Mouse (Mus musculus) spleen, adult 2 months (tissue): ENCODE data around the gene Derl3. TPM values are rescaled to one million over a fixed set of nuclear protein-coding genes. Genes with fewer than 3 reads are reported as not detected.
"Not testable (repeated sequence)": the region's sequence is repeated elsewhere in the genome, so short reads cannot be mapped to it uniquely, and the experiment has no call there.

Experiments used
- DNase-seq, 2 experiments: peaks; one replicate each; pipeline versions ENCODE4 v3.0.0 to v3.0.0-alpha.2; 2012 to 2021; ENCODE audit warnings: low spot score in 2 of 2, low read depth in 1 of 2
- H3K27ac ChIP-seq: fragments of 200-500 bp; 2 replicates; pipeline ENCODE4 v1.5.1; 2012; ENCODE audit warnings: low read length, inconsistent platforms; ENCODE audit not compliant: insufficient read depth
- H3K27me3 ChIP-seq: fragments of 200-500 bp; 2 replicates; pipeline ENCODE4 v1.6.1; 2012; ENCODE audit warnings: mild to moderate bottlenecking, moderate library complexity, low read length, inconsistent platforms; ENCODE audit not compliant: control insufficient read depth, insufficient read depth
- H3K36me3 ChIP-seq: fragments of 200-500 bp; 2 replicates; pipeline ENCODE4 v1.6.1; 2012; ENCODE audit warnings: mild to moderate bottlenecking, low read length, inconsistent platforms; ENCODE audit not compliant: control insufficient read depth, insufficient read depth
- H3K4me1 ChIP-seq: fragments of 200-500 bp; 2 replicates; pipeline ENCODE4 v1.6.1; 2011; ENCODE audit warnings: inconsistent platforms; ENCODE audit not compliant: control insufficient read depth, insufficient read depth, insufficient read length
- H3K4me3 ChIP-seq: fragments of 200-500 bp; 2 replicates; pipeline ENCODE4 v1.5.1; 2011; ENCODE audit warnings: mild to moderate bottlenecking, inconsistent platforms; ENCODE audit not compliant: insufficient read depth, insufficient read length; ENCODE audit errors: extremely low read depth
- CTCF ChIP-seq: fragments of 200-500 bp; IDR thresholded peaks from 2 replicates; pipeline ENCODE4 v1.5.1; 2011; ENCODE audit warnings: mild to moderate bottlenecking, inconsistent platforms; ENCODE audit not compliant: insufficient read depth, insufficient read length, insufficient replicate concordance; ENCODE audit errors: extremely low read depth
- POLR2A ChIP-seq: fragments of 200-500 bp; IDR thresholded peaks from 2 replicates; pipeline ENCODE4 v1.6.1; 2011; ENCODE audit warnings: low read depth, low read length, inconsistent platforms
- WGBS: fragments of 180-500 bp; shearing (Covaris S2); methylation state at CpG from one replicate; pipeline ENCODE4 v1.1.7; 2018; 5-methylcytosine and 5-hydroxymethylcytosine counted together
- polyA plus RNA-seq: library from polyadenylated mRNA; depleted of rRNA; stranded (reverse); fragments of >200 nt; gene quantifications from 2 replicates; pipeline ENCODE4 v1.2.3, GENCODE M21; 2012

Gene Derl3
- polyA plus RNA-seq, 1 experiment = 67.3 TPM

DNA sequence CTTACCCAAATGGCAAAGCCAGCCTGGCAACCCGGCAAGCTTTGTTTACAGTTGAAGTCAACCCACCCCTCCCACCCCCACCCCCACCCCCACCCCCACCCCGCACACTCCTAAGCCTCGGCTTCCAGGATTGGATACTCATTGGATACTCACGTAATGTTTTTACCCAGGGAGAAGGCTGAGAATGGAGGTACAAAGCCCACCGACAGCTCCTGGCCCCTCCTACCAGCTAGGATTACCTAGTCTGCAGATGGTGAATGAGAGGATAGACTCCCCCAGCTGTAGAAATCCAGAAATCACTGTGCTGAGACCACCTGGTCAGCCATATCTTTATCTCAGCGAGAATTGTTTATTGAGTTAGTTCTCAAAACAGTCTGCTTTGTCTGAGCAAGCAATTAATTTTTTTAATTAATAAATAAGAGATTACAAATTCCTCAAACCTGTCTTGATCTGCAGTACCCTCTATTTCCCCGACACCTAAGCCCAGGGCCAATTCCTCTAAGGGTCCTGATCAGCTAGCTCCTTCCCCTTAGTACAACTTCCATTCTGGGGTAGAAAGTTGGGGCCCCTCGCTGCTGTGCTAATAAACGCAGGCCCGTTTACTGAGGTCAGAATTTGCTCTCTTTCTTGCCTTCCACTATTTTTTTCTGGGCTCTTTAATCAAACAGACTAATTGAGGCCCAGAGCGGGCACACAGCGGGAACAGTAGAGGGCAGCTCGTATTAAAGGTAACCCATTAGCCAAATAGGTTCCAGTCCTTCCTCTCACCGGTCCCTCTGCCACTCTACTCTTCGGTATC lies 10.6 kb upstream of the Derl3 start:
- TF ChIP-seq POLR2A = no peak
- no peak for TF ChIP-seq CTCF
- Histone ChIP-seq H3K4me3 (no peak overlapping the region), H3K4me1 (no peaks in the 10 kb centered on the region; the same call in 1 of the 2 replicates), H3K27ac (no peak overlapping the region), H3K27me3 (no peaks in the 10 kb centered on the region; the same call in 1 of the 2 replicates), H3K36me3 (no peaks in the 10 kb centered on the region)
- 46% methylated on average over 15 of the region's 15 CpGs for WGBS
- no peak for DNase-seq

DNA sequence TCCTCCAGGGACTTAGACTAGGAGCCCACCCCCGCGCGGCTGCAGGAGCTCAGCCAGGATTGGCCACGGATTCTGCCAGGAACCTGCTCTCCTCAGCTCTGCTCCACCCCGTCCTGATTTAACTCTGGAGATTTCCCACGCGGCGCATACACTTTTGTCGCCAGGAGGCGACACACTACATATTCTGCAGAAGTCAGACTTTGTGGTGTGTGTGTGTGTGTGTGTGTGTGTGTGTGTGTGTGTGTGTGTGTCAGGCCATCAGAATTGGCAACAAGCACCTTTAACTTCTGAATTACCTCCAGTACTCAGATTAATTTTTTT lies 10.0 kb upstream of the Derl3 start:
- Histone ChIP-seq H3K4me3 (no peak overlapping the region), H3K36me3 (no peaks in the 10 kb centered on the region), H3K27me3 (no peaks in the 10 kb centered on the region; the same call in 1 of the 2 replicates), H3K27ac (no peak overlapping the region), H3K4me1 (no peaks in the 10 kb centered on the region; the same call in 1 of the 2 replicates)
- TF ChIP-seq CTCF (peak; percentile 59; the same call in 1 of the 2 replicates), POLR2A (no peak)
- peak; percentile 57 to 66 for DNase-seq
- WGBS = 7% methylated on average over 10 of the region's 10 CpGs

DNA sequence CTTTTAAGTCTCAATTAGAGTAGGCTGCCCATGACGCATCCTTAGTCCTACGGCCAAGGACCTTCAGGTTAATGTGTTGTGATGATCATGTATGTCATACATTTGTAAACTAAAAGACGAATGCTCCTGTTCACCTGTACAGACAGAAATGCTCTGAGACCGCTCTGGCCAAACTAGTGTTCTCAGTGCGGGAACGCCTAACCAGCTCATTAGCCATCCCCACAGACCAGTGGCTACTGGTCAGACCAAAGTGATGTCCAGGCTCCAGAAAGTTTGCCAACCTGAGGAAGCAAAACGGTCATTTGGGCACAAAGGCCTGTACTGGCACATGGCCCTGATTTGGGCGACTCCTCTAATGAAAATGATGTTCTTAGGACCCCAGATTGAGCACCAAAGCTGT lies 8.5 kb upstream of the Derl3 start:
- Histone ChIP-seq H3K4me3 (no peak overlapping the region), H3K36me3 (no peaks in the 10 kb centered on the region), H3K27me3 (no peaks in the 10 kb centered on the region; the same call in 1 of the 2 replicates), H3K27ac (no peak overlapping the region), H3K4me1 (no peaks in the 10 kb centered on the region; the same call in 1 of the 2 replicates)
- TF ChIP-seq POLR2A = no peak
- TF ChIP-seq CTCF = no peak
- WGBS = 92% methylated on average over 8 of the region's 8 CpGs
- no peak for DNase-seq

DNA sequence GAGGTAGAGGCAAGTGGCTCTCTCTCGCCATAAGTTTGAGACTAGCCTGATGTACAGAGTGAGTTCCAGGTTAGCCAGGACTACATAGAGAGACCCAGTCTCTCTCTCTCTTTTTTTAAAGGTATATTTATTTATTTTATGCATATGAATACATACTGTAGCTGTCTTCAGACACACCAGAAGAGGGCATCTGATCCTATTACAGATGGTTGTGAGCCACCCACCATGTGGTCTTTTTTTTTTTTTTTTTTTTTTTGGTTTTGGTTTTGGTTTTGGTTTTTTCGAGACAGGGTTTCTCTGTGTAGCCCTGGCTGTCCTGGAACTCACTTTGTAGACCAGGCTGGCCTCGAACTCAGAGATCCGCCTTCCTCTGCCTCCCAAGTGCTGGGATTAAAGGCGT lies 5.7 kb upstream of the Derl3 start:
- WGBS = 70% methylated on average over 5 of the region's 5 CpGs
- not testable (repeated sequence) for H3K4me3 ChIP-seq, DNase-seq, H3K4me1 ChIP-seq, H3K36me3 ChIP-seq, H3K27ac ChIP-seq, H3K27me3 ChIP-seq

DNA sequence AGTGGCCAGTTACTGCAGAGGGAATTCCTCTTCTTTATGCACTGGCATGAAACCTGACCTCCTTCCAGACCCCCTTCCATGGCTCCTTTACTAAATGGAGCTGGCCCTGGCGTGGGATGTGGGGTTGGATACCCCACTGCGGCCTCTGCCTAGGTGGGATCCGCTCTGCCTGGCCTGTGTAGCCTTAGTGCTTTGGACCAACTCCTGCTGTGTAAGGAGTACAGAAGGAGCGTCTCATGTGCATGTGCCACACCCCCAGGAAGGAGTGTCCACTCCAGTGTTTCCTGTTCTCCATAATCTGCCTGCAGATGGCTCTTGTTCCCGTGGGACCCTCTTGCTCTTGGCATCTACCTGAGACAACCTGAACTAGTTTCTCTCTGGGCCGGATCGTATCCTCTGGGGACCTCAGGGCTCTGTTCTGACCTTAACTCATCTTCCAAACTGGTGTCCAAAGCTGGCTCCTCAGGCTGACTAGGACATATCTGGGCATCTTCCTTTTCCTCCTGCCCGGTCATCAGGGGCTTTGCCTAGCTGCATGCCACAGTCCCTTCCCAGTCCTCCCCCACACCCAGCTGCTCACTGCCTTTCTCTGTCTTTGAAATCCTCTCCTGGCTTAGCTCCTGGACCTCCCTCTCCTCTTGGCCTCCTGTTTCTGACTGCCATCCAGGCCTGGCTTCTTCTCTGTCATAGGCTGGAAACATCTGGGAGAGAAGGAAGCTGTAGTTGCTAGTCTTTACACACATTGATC lies 3.6 kb upstream of the Derl3 start:
- no peak overlapping the region for H3K27ac ChIP-seq
- whole genome bisulfite sequencing = 64% methylated on average over 8 of the region's 8 CpGs

DNA sequence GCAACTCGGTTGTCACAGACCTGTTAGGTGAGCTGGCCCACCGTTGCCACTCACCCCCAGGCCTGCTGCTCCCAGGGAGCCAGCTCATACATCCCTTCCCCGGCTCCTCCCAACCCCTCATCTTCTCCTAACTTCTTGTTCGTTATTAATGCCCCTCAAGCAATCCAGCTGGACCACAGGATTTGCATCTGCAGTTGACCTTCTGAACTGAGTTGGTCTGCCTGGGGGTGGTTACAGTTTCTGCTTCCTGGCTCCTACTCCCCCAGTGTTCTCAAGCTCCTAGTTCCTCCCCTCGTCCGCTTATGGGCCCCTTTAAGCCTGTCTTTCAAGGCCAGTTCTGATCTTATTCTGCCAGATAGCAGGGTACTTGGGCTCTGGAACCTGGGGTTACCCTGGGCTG lies 1.4 kb downstream of the Derl3 start:
- Histone ChIP-seq H3K27me3 (no peaks in the 10 kb centered on the region), H3K4me3 (no peak overlapping the region), H3K36me3 (peaks cover 13% of the 10 kb centered on the region), H3K4me1 (peaks cover 13% of the 10 kb centered on the region), H3K27ac (no peak overlapping the region)
- TF ChIP-seq CTCF (no peak), POLR2A (no peak)
- no peak for DNase-seq
- 62% methylated on average over 6 of the region's 6 CpGs for WGBS

More for the DNA sequence above, 3.6 kb upstream of the Derl3 start:
- TF ChIP-seq CTCF (no peak), POLR2A (no peak)
- Histone ChIP-seq H3K4me1 (peaks cover 10% of the 10 kb centered on the region), H3K36me3 (no peaks in the 10 kb centered on the region), H3K4me3 (no peak overlapping the region), H3K27me3 (no peaks in the 10 kb centered on the region)
- no peak for DNase-seq

DNA sequence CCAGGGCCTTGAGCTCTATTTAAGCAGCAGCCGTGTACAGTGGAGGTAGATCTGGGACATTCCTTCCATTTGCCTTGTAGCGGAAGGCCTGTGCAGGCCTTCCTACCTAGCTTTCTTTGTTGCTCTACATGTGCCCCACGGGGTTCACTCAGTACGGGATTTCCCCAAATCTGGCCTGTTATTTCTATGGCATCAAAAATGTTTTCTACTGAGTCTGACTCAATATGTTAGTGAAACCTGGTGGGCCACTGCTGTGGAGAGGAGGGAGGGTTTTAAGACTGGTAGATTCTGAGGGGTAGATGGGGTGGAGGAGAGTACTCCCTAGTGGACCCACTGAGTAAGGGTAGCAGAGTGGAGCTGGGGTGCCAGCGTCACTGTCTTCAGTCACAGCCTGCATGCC lies 2.5 kb downstream of the Derl3 start:
- Histone ChIP-seq H3K36me3 (peaks cover 16% of the 10 kb centered on the region), H3K27ac (no peak overlapping the region)

More for the DNA sequence above, 2.5 kb downstream of the Derl3 start:
- TF ChIP-seq CTCF (no peak), POLR2A (no peak)
- Histone ChIP-seq H3K27me3 (no peaks in the 10 kb centered on the region), H3K4me1 (peaks cover 13% of the 10 kb centered on the region), H3K4me3 (no peak overlapping the region)
- no peak for DNase-seq
- 87% methylated on average over 5 of the region's 5 CpGs for WGBS
